Mouse (Mus musculus) common myeloid progenitor, adult 5-6 weeks (primary cell): ENCODE results near the gene Foxa1. TPM values are rescaled to one million over a fixed set of nuclear protein-coding genes. Genes with fewer than 3 reads are reported as not detected.

Experiments
- ATAC-seq: replicated peaks from 2 replicates; pipeline ENCODE4 v1.8.0; 2016; ENCODE audit warnings: low read depth, mild to moderate bottlenecking, moderate TSS enrichment, inconsistent platforms; ENCODE audit not compliant: poor library complexity, severe bottlenecking
- total RNA-seq: library from RNA; stranded (forward); fragments of 200-1000, 187-1606 nt; gene quantifications from 2 replicates; pipeline ENCODE4 v1.2.3, GENCODE M21; 2017

Foxa1 gene
- total RNA-seq = not detected in 2 replicates

DNA sequence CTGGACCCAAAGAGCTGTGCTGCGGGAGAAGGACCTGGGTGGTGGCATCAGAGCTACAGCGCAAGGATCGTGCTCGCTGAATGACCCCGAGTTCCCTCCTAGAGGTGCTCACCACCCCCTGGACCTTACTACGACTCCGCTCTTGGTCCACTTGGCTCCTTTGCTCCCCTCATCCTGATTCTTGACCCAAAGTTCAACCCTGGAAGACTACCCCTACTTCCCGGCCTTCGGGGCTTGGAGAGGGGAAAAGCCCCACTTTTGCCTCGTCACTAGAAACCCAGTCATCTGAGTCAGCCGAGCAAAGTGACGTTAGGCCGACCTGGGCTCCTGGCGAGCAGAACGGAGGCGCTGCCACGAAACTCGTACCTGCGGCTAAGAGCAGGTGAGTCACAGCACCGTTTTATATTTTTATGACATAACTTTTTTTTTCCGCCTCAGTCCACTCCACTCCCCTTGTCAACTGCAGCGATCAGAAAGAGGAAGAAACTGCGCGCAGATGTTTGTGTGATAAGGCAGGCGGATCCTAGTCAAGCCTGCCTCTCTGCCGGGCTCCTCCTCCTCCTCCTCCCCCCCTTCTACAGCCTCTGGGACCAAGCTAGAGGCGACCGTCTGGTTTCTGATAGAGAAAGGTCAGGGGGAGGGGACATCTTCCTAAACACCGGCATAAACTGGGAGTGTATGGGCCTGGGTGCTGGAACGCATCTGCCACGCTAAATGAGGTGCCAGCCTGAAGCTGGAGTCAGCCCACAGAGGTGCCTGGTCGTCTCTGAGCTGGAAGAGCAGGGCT, at the start of gene Foxa1:
Gene Foxa1, minus strand, starts transcription at position 502 of the 787 bp plus-strand sequence.
- ATAC-seq = peak; percentile 66

DNA sequence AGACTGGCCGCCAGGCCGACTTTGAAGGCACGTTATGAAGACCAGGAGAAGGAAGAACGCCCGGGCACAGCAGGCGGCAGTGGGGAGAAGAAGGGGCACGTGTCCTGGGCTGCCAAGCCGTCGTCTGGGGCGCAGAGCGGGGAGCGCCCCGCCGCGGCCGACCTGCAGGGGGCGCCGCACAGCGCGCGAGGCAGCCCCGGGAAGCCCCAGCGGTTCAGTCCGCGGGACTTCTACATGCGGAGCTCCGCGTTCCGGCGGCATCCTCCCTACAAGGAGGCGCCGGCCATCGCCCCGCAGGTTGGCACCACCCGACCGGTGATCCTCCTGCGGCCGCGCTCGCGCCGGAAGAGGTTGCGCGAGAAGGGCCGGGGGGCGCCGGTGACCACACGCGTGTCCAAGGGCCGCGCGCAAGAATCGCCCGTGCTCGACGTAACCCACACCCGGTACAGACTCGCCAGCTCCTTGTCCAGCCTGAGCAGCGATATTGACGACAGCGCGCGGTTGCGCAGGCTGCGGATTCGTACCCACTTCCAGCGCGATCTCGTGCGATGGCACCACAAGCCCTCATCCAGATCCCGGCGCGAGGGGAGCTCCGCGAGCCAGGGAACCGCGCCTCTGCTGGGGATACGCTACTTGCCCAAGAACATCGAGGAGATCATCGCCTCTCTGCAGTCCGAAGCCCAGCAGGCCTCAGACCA, 29.4 kb upstream of the Foxa1 start:
- peak; percentile 47; the same call in 1 of the 2 replicates for ATAC-seq

DNA sequence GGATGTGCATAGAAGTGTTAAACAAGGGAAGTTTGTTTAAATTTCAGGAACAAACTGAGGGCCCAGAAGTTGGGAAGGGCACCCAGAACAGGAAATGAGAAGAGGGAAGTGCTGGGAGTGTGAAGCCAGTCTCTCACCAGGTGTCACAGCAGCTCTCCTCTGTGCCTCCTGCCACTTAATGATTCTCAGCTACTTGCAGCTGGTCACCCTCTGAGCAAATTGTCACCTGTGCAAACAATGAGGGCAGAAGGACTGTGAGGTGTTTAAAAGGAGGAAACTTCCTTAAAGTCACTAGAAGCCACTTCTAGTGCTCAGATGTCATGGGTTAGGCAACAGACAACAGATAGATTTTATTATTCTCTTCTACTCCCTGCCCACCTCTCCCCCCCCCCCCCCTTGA, 25.7 kb upstream of the Foxa1 start:
- no peak for ATAC-seq

DNA sequence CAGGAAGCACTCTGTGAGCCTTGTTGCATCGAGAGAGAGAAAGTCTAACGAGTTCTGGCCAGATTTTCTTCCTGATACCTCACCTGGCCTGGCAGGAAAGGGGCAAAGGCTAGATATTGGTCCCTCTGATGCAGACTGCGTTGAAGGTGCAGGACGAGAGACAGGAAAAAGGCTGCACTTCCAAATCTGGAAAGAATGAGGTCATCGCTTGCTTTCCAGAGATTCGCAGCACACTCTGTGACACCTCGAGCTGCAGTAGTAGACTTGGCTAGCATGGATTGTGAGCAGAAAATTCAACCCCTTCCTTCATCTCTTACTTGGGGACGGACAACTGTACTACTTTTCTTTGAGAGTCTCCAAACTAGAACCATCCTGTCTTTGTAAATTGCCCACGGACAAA, 25.1 kb upstream of the Foxa1 start:
- ATAC-seq = no peak

DNA sequence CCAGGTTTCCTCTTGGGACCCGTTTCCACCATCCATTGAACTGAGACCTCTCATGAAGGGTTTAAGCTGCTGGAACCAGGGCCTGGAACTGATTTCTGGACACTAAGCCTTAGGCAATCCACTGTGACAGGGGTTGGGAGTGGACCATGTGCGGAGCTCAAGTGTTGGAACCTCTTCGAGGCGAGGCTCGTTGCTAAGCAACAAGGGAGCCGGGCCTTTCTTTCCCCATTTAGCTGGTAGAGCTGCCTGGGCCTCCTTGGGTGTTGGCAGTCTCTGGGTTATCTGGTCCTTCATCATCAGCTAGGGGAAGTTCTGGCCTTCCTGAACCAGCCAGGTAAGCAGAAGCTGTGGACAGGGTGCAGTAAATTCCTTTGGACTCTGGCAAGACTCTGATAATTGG, 17.2 kb upstream of the Foxa1 start, which contains the start of gene Ttc6:
Gene Ttc6, plus strand, starts transcription at position 205 of the 400 bp plus-strand sequence.
- ATAC-seq = no peak

DNA sequence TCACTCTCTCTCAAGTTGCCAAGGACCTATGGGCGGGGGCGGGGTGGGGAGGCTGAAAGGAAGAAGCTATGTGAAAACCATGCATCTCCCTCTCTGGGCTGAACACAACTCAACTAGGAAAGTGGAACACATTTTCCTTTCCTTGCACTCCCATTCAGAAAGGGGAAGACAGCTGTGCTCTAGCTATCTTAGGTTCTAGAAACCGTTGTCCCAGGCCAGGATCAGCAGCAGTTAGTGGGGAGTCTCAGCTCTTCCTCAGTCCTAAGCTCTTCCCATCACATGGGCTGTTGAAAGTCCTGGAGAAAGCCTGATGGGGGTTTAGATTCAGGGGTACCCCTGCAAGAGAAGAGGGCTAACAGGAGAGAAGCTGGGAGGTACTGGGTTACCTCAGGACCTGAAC, 7.4 kb upstream of the Foxa1 start:
- no peak for ATAC-seq

DNA sequence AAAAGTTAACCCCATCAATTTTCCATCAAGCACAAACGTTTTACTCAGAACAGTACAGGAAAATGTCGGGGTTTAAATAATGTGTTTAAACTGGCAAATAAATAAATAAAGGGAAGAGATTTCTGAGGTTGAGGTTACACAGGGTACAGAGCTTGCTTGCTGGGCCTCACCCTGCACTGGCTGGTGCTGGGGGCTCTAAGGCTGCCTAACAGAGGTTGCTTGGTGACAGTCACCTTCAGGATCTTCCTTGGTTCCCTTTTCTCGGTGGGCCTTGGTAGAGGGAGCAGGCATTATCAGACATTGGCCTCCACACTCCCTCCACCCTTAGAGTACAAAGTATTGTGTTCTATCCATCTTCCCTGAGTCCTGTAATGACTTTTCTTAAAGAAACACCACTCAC, 5.6 kb upstream of the Foxa1 start:
- ATAC-seq = no peak

DNA sequence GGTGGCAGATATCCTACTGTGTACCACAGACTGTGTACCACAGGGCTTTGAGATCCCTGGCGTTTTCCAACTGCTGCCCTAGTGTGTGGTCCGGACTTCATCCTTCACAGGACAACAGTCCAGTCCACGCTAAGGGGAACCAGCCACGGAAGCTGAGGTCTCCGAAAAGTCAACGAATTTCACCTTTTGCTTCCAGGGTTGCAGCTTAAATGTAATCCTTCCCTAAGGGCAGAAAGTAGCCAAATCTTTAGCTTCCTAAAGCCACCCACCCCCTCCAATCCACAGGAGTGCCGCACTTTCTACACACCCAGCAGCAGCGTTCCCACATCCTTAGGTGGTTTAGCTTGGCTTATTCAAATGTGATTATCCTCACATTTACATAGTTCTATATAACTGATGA, 4.2 kb upstream of the Foxa1 start:
- no peak for ATAC-seq

DNA sequence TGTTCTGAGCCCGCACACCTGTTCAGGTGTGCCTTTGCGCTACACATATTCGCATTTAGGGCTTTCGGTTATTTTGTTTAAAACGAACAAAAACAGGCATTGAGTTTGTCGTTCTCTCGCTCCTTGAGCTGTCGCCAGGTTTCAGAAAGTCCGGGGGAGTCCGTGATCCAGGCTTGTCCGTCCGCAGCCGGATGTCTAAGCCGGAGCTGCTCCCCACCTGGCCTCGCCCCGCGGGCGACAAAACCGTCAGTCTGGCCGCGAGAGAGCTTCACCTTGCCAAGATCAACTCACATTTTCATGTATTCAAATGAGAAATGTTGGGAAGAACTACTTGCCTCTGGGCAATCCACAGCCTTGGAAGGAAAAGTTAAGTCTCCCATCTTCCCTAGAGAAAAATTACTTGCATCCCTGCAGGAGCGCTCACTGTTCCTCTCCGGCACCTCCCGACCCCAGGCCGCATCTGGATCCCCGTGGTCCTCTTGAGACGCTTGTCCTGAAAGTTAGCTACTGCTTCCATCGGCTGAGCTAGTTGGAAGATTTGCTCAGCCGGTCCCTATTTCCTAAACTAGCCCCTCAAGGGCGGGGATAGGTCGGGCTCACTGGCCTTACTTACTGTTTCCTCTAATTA, 3.6 kb upstream of the Foxa1 start:
- no peak for ATAC-seq

DNA sequence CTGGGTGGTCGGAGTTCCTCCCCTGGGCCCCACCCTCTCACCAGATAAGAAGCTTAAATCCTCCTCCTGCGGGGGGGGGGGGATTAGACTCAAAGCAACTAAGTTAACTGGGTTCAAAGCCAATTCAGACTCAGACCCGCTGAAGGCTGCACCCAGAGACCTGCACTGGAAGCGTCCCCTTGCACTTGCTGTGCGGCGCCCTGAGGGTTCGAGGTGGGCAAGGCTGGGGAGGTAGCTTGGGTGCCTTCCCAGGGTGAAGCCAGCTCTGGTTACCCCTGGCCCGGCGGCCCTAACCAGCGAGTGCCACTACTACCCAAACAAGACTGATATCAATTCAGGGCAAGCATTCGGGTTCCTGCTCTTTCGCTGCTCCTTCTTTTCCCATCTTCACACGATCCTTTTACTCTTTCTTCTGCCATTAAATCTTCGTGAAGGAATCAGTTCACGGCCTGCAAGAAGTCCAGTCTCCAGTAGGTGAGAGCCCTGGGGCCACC, 3.0 kb upstream of the Foxa1 start:
- ATAC-seq = no peak

DNA sequence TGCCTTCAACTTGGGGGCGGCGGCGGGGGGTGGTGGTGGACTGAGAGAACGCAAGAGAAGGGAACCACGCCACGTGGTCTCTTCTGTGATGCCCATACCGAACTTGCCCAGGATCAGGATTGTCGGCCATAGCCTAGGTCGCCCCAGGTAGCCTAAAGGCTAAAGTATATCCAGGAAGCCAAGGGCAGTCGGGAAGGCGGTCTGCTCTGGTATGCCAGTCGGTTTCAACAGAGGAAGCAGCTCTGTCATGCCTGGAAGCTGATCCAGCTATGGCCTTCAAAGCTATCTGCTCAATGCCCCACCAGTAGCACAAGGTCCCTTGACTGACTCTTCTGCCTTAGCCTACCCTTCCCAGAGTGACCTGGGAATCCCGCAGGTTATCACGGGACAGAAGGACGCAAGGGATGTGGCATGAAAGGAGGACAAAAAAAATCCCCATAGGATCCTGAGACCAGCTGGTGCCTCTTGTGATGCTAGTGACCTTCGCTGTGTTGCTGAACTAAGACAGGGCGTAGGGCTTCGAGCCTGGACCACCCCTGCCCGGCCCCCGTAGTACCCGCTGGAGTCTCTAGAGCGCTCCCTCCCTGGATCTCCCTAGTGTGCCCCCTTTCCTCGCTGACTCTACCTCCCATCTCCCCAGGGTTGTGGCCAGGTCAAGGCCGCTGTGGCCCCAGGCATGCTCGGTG, 2.4 kb upstream of the Foxa1 start:
- ATAC-seq = no peak

DNA sequence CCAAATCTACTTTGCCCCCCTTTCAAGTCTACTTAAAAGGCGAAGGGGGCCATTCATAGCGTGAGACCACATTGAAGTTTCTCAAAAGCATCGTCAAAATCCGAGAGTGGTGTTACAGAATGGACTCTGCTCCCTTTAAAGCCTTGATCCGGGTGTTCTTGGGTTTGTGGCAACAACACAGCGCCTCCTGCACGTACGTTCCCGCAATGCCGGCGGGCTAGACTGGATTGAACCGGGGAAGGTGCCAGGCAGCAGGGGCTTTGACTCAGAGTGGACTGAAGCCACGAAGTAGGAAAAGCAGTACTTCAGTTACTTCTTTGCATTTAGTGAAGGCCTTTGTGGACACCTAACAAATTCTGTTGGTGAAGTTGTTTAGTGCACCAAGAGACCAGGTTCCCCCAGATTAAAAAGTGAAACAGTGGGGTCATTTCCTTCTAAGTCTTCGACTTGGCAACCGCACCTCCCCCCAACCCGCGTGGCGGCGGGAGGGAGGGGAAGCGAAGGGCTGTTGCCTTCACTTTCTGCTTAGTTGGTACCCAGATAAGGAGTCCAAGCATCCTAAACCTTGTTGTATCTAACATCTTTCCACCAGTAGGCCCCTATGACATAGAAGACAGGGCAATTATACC, 1.8 kb upstream of the Foxa1 start:
- peak; percentile 27 for ATAC-seq

DNA sequence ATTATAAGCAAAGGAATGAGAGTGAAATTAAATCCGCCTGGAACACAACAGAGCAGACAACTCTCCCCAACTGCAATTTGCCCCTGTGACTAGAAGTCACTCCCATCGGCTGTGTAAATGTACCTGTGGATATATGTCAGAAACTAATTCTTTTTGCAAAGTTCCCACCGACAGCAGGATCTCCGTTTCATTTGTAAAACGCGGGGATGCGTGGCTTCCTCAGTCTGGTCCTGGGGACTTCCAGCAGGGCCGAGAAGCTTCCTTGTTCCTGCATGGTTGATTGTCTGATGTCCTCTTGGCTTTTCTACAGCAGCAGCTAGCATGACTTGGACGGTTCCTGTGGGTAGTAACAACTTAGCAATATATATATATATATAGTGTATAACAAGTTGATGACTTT, 1.2 kb upstream of the Foxa1 start:
- ATAC-seq = no peak

DNA sequence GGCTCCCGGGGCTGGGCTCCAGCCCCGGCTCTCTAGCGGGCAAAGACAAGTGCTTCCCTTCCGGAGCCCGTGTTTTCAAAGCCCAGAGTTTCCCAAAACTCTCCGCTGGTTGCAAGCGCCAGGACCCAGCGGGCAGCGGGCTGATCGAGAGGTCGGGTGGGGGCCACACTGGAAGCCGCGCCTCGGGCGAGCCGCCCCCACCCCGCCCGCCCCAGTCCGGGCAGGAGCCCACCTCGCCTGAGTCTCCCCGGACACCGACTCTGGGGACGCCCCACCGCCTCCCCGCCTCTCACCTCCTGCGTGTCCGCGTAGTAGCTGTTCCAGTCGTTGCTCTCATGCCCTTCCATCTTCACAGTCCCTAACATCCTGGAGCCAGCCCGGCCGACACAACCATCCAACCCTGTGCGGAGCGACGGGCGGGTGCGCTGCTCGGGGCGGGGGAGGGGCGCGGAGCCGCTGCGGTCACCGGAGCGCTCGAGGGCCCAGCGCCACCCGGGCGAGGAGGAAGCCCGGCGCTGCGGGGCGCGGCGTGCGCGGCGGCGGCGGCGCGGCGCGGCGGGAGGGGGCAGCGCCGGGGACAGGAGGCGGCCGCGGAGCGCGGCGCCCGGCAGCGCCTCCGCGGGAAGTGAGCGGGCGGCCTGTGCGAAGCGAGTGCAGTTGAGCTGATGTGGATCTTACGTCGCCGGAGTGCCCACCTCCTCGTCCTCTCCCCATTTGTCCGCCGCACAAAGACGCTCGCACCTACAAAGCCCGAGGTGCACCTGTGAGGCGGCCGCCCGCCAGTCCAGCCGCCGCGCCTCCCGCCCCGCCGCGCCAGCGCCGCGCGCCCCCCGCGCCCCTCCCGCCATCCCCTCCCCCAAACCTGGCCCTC, 1.1 kb downstream of the Foxa1 start:
- no peak for ATAC-seq

DNA sequence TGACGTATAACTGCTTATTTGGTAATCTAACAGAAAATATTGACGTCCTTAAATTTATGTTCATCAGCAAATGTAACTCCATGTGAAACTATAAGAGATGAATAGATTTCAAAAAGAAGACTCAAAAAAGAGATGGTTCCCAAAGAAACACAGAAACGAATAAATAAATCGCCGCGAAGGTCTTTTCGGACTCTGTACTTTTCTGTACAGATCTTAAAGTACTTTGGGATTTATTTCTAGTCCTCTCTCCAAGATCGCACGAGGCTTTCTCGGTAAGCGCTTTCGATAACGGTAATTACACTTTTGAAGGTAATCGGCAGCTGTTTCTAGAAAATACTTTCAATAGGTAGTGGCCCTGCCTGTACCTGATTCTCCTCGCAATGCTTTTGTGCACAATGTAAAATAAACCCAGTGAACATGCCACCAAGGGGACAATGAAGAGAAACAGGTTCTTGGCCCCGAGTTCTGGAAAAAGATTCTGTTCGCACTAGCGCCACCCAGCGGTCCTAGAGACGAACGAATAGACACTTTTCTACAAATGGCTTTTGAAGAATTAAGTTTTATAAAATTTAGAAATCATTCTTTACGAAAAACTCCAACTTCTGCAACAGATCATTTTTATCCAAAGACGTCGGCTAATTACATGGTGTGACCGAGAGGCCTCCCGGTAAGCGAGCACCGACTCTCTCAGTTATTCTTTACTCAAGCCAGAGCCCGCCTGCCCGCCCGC, 1.9 kb downstream of the Foxa1 start:
- no peak for ATAC-seq

DNA sequence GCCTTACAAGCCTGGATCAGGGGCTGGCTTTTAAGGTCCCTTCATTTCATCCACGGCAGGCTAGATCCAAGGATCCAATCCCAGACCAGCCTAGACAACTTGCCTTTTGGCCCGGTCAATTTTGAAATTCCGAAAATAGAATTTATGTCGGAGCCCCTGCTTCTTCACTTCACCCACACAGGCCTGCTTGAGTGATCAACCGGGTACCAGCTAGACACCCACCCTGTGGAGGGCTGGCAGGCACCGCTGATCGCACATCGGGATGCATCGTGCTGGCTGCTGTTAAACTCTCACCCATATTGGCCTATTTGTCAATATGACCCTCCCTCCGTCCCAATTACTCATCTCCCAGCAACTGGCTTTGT, 3.1 kb downstream of the Foxa1 start:
- no peak for ATAC-seq

DNA sequence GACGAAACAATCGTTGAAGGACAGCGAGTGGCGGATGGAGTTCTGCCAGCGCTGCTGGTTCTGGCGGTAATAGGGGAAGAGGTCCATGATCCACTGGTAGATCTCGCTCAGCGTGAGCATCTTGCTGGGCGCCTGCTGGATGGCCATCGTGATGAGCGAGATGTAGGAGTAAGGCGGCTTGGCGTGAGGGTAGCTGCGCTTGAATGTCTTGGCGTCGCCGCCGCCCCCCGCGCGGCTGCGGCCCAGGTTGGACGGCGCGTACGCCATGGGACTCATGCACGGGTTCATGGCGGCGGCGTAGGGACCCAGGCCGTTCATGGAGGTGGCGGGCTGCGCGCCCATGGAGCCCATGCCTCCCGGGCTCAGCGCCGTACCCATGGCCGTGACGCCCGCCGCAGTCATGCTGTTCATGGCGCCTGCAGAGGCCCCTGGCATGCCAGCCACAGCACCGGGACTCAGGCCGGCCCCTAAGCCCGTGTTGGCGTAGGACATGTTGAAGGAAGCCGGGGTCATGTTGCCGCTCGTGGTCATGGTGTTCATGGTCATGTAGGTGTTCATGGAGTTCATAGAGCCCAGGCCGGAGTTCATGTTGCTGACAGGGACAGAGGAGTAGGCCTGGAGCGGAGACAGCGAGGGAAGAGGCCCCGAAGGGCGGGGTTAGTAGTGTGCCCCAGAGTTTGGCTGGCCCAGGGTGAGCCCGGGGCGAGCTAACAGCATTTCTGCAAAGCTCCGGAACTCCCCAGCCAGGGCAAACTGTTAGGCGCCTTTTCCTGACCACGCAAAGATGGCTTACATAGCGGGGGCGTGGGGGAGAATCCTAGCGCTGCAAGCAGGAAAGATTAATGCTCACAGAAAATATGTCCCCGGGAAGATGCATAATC, 3.7 kb downstream of the Foxa1 start:
- no peak for ATAC-seq
